Mouse (Mus musculus): ENCODE data around the gene Pak2. TPM values are rescaled to one million over a fixed set of nuclear protein-coding genes. Genes with fewer than 3 reads are reported as not detected.
"Not testable (repeated sequence)": the region's sequence is repeated elsewhere in the genome, so short reads cannot be mapped to it uniquely, and the experiment has no call there.

Gene Pak2
- polyA plus RNA-seq, 1 experiment from 2014 or later: 33.9 TPM

GRCm38 (mm10) chr16:32076406-32076805, 2.7 kb downstream of the Pak2 start:
- no peaks in the 10 kb centered on the region for H3K27me3 ChIP-seq (ENCODE audit: control insufficient read depth, insufficient read depth, low read length)
- H3K27ac ChIP-seq (ENCODE audit: low read depth, low read length): no peak overlapping the region
- H3K9me3 ChIP-seq (replicated peaks; ENCODE audit: control insufficient read depth, low read length): no peaks in the 10 kb centered on the region
- H3K4me1 ChIP-seq (ENCODE audit: control insufficient read depth, insufficient read depth, low read length): peaks cover 15% of the 10 kb centered on the region
- H3K4me3 ChIP-seq (ENCODE audit: low read depth, low read length): no peak overlapping the region
- 72% methylated on average over 3 of the region's 3 CpGs for WGBS (ENCODE audit: insufficient replicate concordance)
- H3K36me3 ChIP-seq (ENCODE audit: control insufficient read depth, insufficient read depth, low read length): no peaks in the 10 kb centered on the region
- no peak for ATAC-seq (replicated peaks; ENCODE audit: insufficient number of reproducible peaks, low FRiP score, low TSS enrichment)
- H3K4me2 ChIP-seq: no peak overlapping the region
- no peak overlapping the region for H3K9ac ChIP-seq (ENCODE audit: low read depth, low read length)

GRCm38 (mm10) chr16:32075762-32076161, 3.4 kb downstream of the Pak2 start:
- no peak overlapping the region for H3K4me3 ChIP-seq (ENCODE audit: low read depth, low read length)
- H3K4me1 ChIP-seq (ENCODE audit: control insufficient read depth, insufficient read depth, low read length): peaks cover 15% of the 10 kb centered on the region
- WGBS (ENCODE audit: insufficient replicate concordance): 44% methylated on average over 1 of the region's 1 CpGs
- H3K27ac ChIP-seq (ENCODE audit: low read depth, low read length): no peak overlapping the region
- H3K4me2 ChIP-seq: no peak overlapping the region
- H3K27me3 ChIP-seq (ENCODE audit: control insufficient read depth, insufficient read depth, low read length): no peaks in the 10 kb centered on the region
- H3K9ac ChIP-seq (ENCODE audit: low read depth, low read length): no peak overlapping the region
- no peaks in the 10 kb centered on the region for H3K9me3 ChIP-seq (replicated peaks; ENCODE audit: control insufficient read depth, low read length)
- no peaks in the 10 kb centered on the region for H3K36me3 ChIP-seq (ENCODE audit: control insufficient read depth, insufficient read depth, low read length)
- no peak for ATAC-seq (replicated peaks; ENCODE audit: insufficient number of reproducible peaks, low FRiP score, low TSS enrichment)

GRCm38 (mm10) chr16:32070070-32070469, 9.1 kb downstream of the Pak2 start:
- H3K4me2 ChIP-seq; H3K36me3 ChIP-seq (ENCODE audit: control insufficient read depth, insufficient read depth, low read length); ATAC-seq (replicated peaks; ENCODE audit: insufficient number of reproducible peaks, low FRiP score, low TSS enrichment); H3K27me3 ChIP-seq (ENCODE audit: control insufficient read depth, insufficient read depth, low read length); H3K9ac ChIP-seq (ENCODE audit: low read depth, low read length); H3K27ac ChIP-seq (ENCODE audit: low read depth, low read length); H3K4me3 ChIP-seq (ENCODE audit: low read depth, low read length); H3K9me3 ChIP-seq (replicated peaks; ENCODE audit: control insufficient read depth, low read length): not testable (repeated sequence)
- WGBS (ENCODE audit: insufficient replicate concordance): 49% methylated on average over 4 of the region's 4 CpGs
- peaks cover 29% of the 10 kb centered on the region for H3K4me1 ChIP-seq (ENCODE audit: control insufficient read depth, insufficient read depth, low read length)

GRCm38 (mm10) chr16:32068389-32069300, 10.5 kb downstream of the Pak2 start:
- Histone ChIP-seq H3K27ac (ENCODE audit: low read depth, low read length) (no peak overlapping the region), H3K4me2 (no peak overlapping the region), H3K27me3 (ENCODE audit: control insufficient read depth, insufficient read depth, low read length) (no peaks in the 10 kb centered on the region), H3K36me3 (ENCODE audit: control insufficient read depth, insufficient read depth, low read length) (no peaks in the 10 kb centered on the region), H3K4me1 (ENCODE audit: control insufficient read depth, insufficient read depth, low read length) (peaks cover 34% of the 10 kb centered on the region), H3K9ac (ENCODE audit: low read depth, low read length) (no peak overlapping the region), H3K4me3 (ENCODE audit: low read depth, low read length) (no peak overlapping the region), H3K9me3 (replicated peaks; ENCODE audit: control insufficient read depth, low read length) (no peaks in the 10 kb centered on the region)
- 73% methylated on average over 12 of the region's 12 CpGs for WGBS (ENCODE audit: insufficient replicate concordance)
- ATAC-seq (replicated peaks; ENCODE audit: insufficient number of reproducible peaks, low FRiP score, low TSS enrichment): no peak

DNA sequence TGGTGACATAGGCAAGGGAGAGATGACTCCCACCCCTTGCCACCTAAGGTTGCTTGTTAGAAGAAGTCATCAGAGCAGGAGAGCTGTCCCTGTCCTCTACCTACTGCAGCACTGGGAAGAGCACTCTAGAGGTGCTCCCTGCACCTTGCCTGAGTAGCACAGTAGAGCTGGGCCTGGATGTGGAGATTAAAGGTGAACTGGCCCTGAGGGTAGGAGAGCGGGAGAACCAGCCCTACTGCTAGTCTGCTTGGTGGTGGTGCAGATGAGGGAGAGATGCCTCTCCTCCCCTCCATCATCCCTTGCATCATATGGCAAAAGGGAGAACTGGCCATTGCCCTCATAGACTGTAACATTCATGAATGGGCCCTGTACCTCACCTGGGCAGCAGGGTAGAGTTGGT, 12.2 kb downstream of the Pak2 start:
- Histone ChIP-seq H3K27me3 (ENCODE audit: control insufficient read depth, insufficient read depth, low read length) (no peaks in the 10 kb centered on the region), H3K4me3 (ENCODE audit: low read depth, low read length) (no peak overlapping the region), H3K9me3 (replicated peaks; ENCODE audit: control insufficient read depth, low read length) (no peaks in the 10 kb centered on the region), H3K9ac (ENCODE audit: low read depth, low read length) (no peak overlapping the region), H3K27ac (ENCODE audit: low read depth, low read length) (no peak overlapping the region), H3K36me3 (ENCODE audit: control insufficient read depth, insufficient read depth, low read length) (no peaks in the 10 kb centered on the region), H3K4me1 (ENCODE audit: control insufficient read depth, insufficient read depth, low read length) (peaks cover 36% of the 10 kb centered on the region), H3K4me2 (no peak overlapping the region)
- ATAC-seq (replicated peaks; ENCODE audit: insufficient number of reproducible peaks, low FRiP score, low TSS enrichment): no peak
- 100% methylated on average over 1 of the region's 1 CpGs for WGBS (ENCODE audit: insufficient replicate concordance)

DNA sequence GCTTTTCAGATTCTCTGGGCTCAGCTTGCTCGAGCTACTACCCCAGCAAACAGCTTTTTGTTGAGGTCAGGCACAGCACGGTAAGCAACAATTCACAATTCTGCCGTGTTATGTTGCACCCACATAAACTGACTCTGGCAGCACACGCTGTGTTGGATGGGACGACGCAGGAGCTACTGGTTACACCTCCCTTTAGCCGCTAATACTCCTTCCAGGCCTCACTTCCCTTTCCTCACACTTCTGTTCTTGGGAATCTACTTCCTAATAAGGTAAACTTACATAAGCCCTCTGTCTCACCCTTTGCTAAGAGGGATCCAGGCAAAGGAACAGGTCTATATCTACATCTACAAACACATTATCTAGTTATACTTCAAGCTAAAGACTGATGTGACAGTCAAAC, 15.2 kb downstream of the Pak2 start:
- H3K4me1 ChIP-seq (ENCODE audit: control insufficient read depth, insufficient read depth, low read length): peaks cover 36% of the 10 kb centered on the region
- no peak overlapping the region for H3K9ac ChIP-seq (ENCODE audit: low read depth, low read length)
- H3K27ac ChIP-seq (ENCODE audit: low read depth, low read length): no peak overlapping the region
- no peak overlapping the region for H3K4me3 ChIP-seq (ENCODE audit: low read depth, low read length)
- no peaks in the 10 kb centered on the region for H3K9me3 ChIP-seq (replicated peaks; ENCODE audit: control insufficient read depth, low read length)
- no peaks in the 10 kb centered on the region for H3K36me3 ChIP-seq (ENCODE audit: control insufficient read depth, insufficient read depth, low read length)
- ATAC-seq (replicated peaks; ENCODE audit: insufficient number of reproducible peaks, low FRiP score, low TSS enrichment): no peak
- H3K4me2 ChIP-seq: no peak overlapping the region; the same call in 1 of the 2 replicates
- 56% methylated on average over 7 of the region's 7 CpGs for WGBS (ENCODE audit: insufficient replicate concordance)
- no peaks in the 10 kb centered on the region for H3K27me3 ChIP-seq (ENCODE audit: control insufficient read depth, insufficient read depth, low read length)

GRCm38 (mm10) chr16:32062226-32062625, 16.9 kb downstream of the Pak2 start:
- Histone ChIP-seq H3K9ac (ENCODE audit: low read depth, low read length) (no peak overlapping the region), H3K4me2 (no peak overlapping the region), H3K4me3 (ENCODE audit: low read depth, low read length) (no peak overlapping the region), H3K36me3 (ENCODE audit: control insufficient read depth, insufficient read depth, low read length) (no peaks in the 10 kb centered on the region), H3K9me3 (replicated peaks; ENCODE audit: control insufficient read depth, low read length) (no peaks in the 10 kb centered on the region), H3K27me3 (ENCODE audit: control insufficient read depth, insufficient read depth, low read length) (no peaks in the 10 kb centered on the region), H3K4me1 (ENCODE audit: control insufficient read depth, insufficient read depth, low read length) (peaks cover 36% of the 10 kb centered on the region), H3K27ac (ENCODE audit: low read depth, low read length) (no peak overlapping the region)
- 38% methylated on average over 2 of the region's 2 CpGs for WGBS (ENCODE audit: insufficient replicate concordance)
- no peak for ATAC-seq (replicated peaks; ENCODE audit: insufficient number of reproducible peaks, low FRiP score, low TSS enrichment)

DNA sequence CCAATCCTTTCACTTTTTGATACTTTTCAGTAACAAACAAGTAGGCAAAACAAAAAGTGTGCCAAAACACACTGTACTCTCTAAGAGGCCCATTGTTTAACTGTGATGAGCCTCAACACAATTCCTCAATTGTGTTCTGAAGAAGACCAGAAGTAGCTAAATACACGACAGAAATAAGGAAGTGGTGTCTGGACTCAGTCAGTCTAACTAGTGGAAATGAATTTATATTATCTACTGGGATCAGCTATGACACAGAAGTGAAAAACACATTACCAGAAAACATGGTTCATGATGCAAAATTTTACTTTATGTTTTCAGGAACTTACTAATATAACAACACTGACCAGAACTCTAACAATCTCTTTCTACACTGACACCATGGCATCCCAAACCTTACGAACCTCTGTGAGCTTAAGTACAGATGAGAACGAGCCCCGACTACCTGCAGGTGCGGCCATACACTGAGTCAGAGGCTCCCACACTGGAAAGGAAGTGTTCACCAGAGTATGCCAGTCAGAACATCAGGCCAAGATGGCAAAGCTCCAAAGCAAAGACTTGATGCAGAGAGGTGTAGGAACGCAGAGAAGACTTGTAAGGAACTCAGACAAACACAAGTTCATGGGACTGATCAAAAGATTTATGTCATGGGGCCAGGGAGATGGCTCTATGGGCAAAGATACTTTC, 19.2 kb downstream of the Pak2 start:
- 74% methylated on average over 6 of the region's 6 CpGs for WGBS (ENCODE audit: insufficient replicate concordance)
- no peaks in the 10 kb centered on the region for H3K36me3 ChIP-seq (ENCODE audit: control insufficient read depth, insufficient read depth, low read length)
- H3K4me3 ChIP-seq (ENCODE audit: low read depth, low read length): no peak overlapping the region
- H3K4me2 ChIP-seq: no peak overlapping the region
- H3K27me3 ChIP-seq (ENCODE audit: control insufficient read depth, insufficient read depth, low read length): no peaks in the 10 kb centered on the region
- no peak overlapping the region for H3K9ac ChIP-seq (ENCODE audit: low read depth, low read length)
- peaks cover 22% of the 10 kb centered on the region for H3K4me1 ChIP-seq (ENCODE audit: control insufficient read depth, insufficient read depth, low read length)
- H3K27ac ChIP-seq (ENCODE audit: low read depth, low read length): no peak overlapping the region
- no peaks in the 10 kb centered on the region for H3K9me3 ChIP-seq (replicated peaks; ENCODE audit: control insufficient read depth, low read length)
- ATAC-seq (replicated peaks; ENCODE audit: insufficient number of reproducible peaks, low FRiP score, low TSS enrichment): no peak

Measured in heart, embryonic 11.5 days (tissue).